Mouse (Mus musculus) G1E-ER4 (cell line): ENCODE results near the gene Dars. TPM values are rescaled to one million over a fixed set of nuclear protein-coding genes. Genes with fewer than 3 reads are reported as not detected.

Source experiments
- GATA1 ChIP-seq: IDR thresholded peaks from one replicate; pipeline ENCODE4 v1.8.0; 2012; ENCODE audit warnings: low read length, inconsistent platforms
- polyA plus RNA-seq: library from polyadenylated mRNA; stranded (reverse); fragments of >175 nt; gene quantifications from 2 replicates; pipeline ENCODE4 v1.2.3, GENCODE M21; 2012

The Dars gene
- polyA plus RNA-seq, 1 experiment: 261 TPM

- no peak for TF ChIP-seq GATA1
Observed at GRCm38 (mm10) chr1:128324776-128325175, 92.4 kb downstream of the Dars start.

GRCm38 (mm10) chr1:128323026-128323643 lies 94.0 kb downstream of the Dars start:
- TF ChIP-seq GATA1: no peak

GRCm38 (mm10) chr1:128314665-128315064 lies 102.5 kb downstream of the Dars start:
- no peak for TF ChIP-seq GATA1

Other genes with a start within 250 kb of the Dars start
- 33.2 and 42.2 TPM in 2 replicates for gene Ubxn4, start 173.4 kb downstream of the Dars start, polyA plus RNA-seq
- gene Lct, start 89.0 kb downstream of the Dars start, polyA plus RNA-seq: not detected in 2 replicates
- 47.2 and 73.2 TPM in 2 replicates for gene Mcm6, start 57.7 kb downstream of the Dars start, polyA plus RNA-seq
- not detected in 2 replicates for gene Cxcr4, start 174.9 kb upstream of the Dars start, polyA plus RNA-seq